Mouse (Mus musculus): Measurements from ENCODE around the gene Dock3. TPM values are rescaled to one million over a fixed set of nuclear protein-coding genes. Genes with fewer than 3 reads are reported as not detected.
A peak's percentile ranks its signal among the peaks of the same experiment; 100 is the strongest.

Gene Dock3
- polyA plus RNA-seq, 1 experiment, result 0.40 TPM

- Histone ChIP-seq H3K79me2 (ENCODE audit: control insufficient read depth, insufficient read depth) (peaks cover 22% of the 10 kb centered on the region), H3ac (ENCODE audit: control insufficient read depth, insufficient read length) (peak overlapping the region; percentile 59), H3K4me2 (ENCODE audit: low read depth) (peak overlapping the region; percentile 93), H3K36me3 (ENCODE audit: control insufficient read depth, insufficient read depth) (peaks cover 5% of the 10 kb centered on the region), H3K4me3 (peak overlapping the region; percentile 67), H3K27me3 (ENCODE audit: control insufficient read depth, insufficient read depth, insufficient read length) (no peaks in the 10 kb centered on the region)
- TF ChIP-seq SRF (IDR thresholded peaks at IDR 0.05; ENCODE audit: control insufficient read depth, insufficient read length, low read depth), result no peak
- TF ChIP-seq REST (IDR thresholded peaks at IDR 0.05; ENCODE audit: insufficient read depth, insufficient read length), result no peak
- TF ChIP-seq POLR2AphosphoS2 (IDR thresholded peaks at IDR 0.05; ENCODE audit: insufficient read length, low read depth), result no peak
- no peak for TF ChIP-seq TCF3 (IDR thresholded peaks at IDR 0.05; ENCODE audit: insufficient read length, low read depth)
- TF ChIP-seq MAX (IDR thresholded peaks at IDR 0.05; ENCODE audit: low read depth), result no peak
- TF ChIP-seq E2F4 (IDR thresholded peaks at IDR 0.05; ENCODE audit: insufficient read depth), result no peak
- no peak for TF ChIP-seq MYOG (IDR thresholded peaks at IDR 0.05; ENCODE audit: control insufficient read depth in 1 of 3, insufficient read depth in 1 of 3, insufficient read length in 2 of 3, low read depth in 2 of 3)
- TF ChIP-seq TCF12 (IDR thresholded peaks at IDR 0.05; ENCODE audit: insufficient read depth, poor library complexity, severe bottlenecking), result no peak
- no peak for TF ChIP-seq USF1 (IDR thresholded peaks at IDR 0.05; ENCODE audit: low read depth)
Observed at GRCm38 (mm10) chr9:106892552-106892875, 339.2 kb downstream of the Dock3 start.

GRCm38 (mm10) chr9:106891829-106892551, 339.7 kb downstream of the Dock3 start, which contains the start of gene Manf:
Manf (minus strand) TSS chr9:106891979.
- H3K36me3 ChIP-seq (ENCODE audit: control insufficient read depth, insufficient read depth), result peaks cover 5% of the 10 kb centered on the region
- TF ChIP-seq E2F4 (IDR thresholded peaks at IDR 0.05; ENCODE audit: insufficient read depth) (no peak), MAX (IDR thresholded peaks at IDR 0.05; ENCODE audit: low read depth) (peak; percentile 40), REST (IDR thresholded peaks at IDR 0.05; ENCODE audit: insufficient read depth, insufficient read length) (peak; percentile 31), POLR2AphosphoS2 (IDR thresholded peaks at IDR 0.05; ENCODE audit: insufficient read length, low read depth) (peak; percentile 92), MYOG (IDR thresholded peaks at IDR 0.05; ENCODE audit: control insufficient read depth in 1 of 3, insufficient read depth in 1 of 3, insufficient read length in 2 of 3, low read depth in 2 of 3) (no peak), USF1 (IDR thresholded peaks at IDR 0.05; ENCODE audit: low read depth) (peak; percentile 78), TCF12 (IDR thresholded peaks at IDR 0.05; ENCODE audit: insufficient read depth, poor library complexity, severe bottlenecking) (no peak), POLR2A (IDR thresholded peaks at IDR 0.05; ENCODE audit: insufficient read length, low read depth) (peak; percentile 98), TCF3 (IDR thresholded peaks at IDR 0.05; ENCODE audit: insufficient read length, low read depth) (no peak), CEBPB (IDR thresholded peaks at IDR 0.05; ENCODE audit: insufficient read depth, poor library complexity, severe bottlenecking) (no peak), SRF (IDR thresholded peaks at IDR 0.05; ENCODE audit: control insufficient read depth, insufficient read length, low read depth) (no peak), MYOD1 (IDR thresholded peaks at IDR 0.05; ENCODE audit: control insufficient read depth in 1 of 3, insufficient read length in 2 of 3, low read depth in 2 of 3) (peak in 2 of 3 experiments; percentile 18 to 47)
- H3K4me3 ChIP-seq, result peak within 1 kb of the TSS; percentile 67
- peak within 1 kb of the TSS; percentile 59 for H3ac ChIP-seq (ENCODE audit: control insufficient read depth, insufficient read length)
- H3K4me2 ChIP-seq (ENCODE audit: low read depth), result peak within 1 kb of the TSS; percentile 93
- H3K79me2 ChIP-seq (ENCODE audit: control insufficient read depth, insufficient read depth), result peaks cover 22% of the 10 kb centered on the region
- H3K27me3 ChIP-seq (ENCODE audit: control insufficient read depth, insufficient read depth, insufficient read length), result no peaks in the 10 kb centered on the region

GRCm38 (mm10) chr9:106891341-106891741, 340.4 kb downstream of the Dock3 start:
- Histone ChIP-seq H3K79me2 (ENCODE audit: control insufficient read depth, insufficient read depth) (peaks cover 22% of the 10 kb centered on the region), H3K4me2 (ENCODE audit: low read depth) (peak overlapping the region; percentile 81), H3K36me3 (ENCODE audit: control insufficient read depth, insufficient read depth) (peaks cover 5% of the 10 kb centered on the region), H3K27me3 (ENCODE audit: control insufficient read depth, insufficient read depth, insufficient read length) (no peaks in the 10 kb centered on the region), H3K4me3 (peak overlapping the region; percentile 67), H3ac (ENCODE audit: control insufficient read depth, insufficient read length) (peak overlapping the region; percentile 59)
- no peak for TF ChIP-seq USF1 (IDR thresholded peaks at IDR 0.05; ENCODE audit: low read depth)
- no peak for TF ChIP-seq POLR2A (IDR thresholded peaks at IDR 0.05; ENCODE audit: insufficient read length, low read depth)
- no peak for TF ChIP-seq MAX (IDR thresholded peaks at IDR 0.05; ENCODE audit: low read depth)
- TF ChIP-seq MYOD1 (IDR thresholded peaks at IDR 0.05; ENCODE audit: control insufficient read depth in 1 of 3, insufficient read length in 2 of 3, low read depth in 2 of 3), result no peak
- TF ChIP-seq CEBPB (IDR thresholded peaks at IDR 0.05; ENCODE audit: insufficient read depth, poor library complexity, severe bottlenecking), result no peak
- no peak for TF ChIP-seq REST (IDR thresholded peaks at IDR 0.05; ENCODE audit: insufficient read depth, insufficient read length)
- no peak for TF ChIP-seq E2F4 (IDR thresholded peaks at IDR 0.05; ENCODE audit: insufficient read depth)
- no peak for TF ChIP-seq SRF (IDR thresholded peaks at IDR 0.05; ENCODE audit: control insufficient read depth, insufficient read length, low read depth)
- no peak for TF ChIP-seq TCF3 (IDR thresholded peaks at IDR 0.05; ENCODE audit: insufficient read length, low read depth)
- no peak for TF ChIP-seq TCF12 (IDR thresholded peaks at IDR 0.05; ENCODE audit: insufficient read depth, poor library complexity, severe bottlenecking)
- no peak for TF ChIP-seq MYOG (IDR thresholded peaks at IDR 0.05; ENCODE audit: control insufficient read depth in 1 of 3, insufficient read depth in 1 of 3, insufficient read length in 2 of 3, low read depth in 2 of 3)
- TF ChIP-seq POLR2AphosphoS2 (IDR thresholded peaks at IDR 0.05; ENCODE audit: insufficient read length, low read depth), result no peak

- Histone ChIP-seq H3K36me3 (ENCODE audit: control insufficient read depth, insufficient read depth) (peaks cover 5% of the 10 kb centered on the region), H3K4me2 (ENCODE audit: low read depth) (peak overlapping the region; percentile 81), H3K27me3 (ENCODE audit: control insufficient read depth, insufficient read depth, insufficient read length) (no peaks in the 10 kb centered on the region), H3K4me3 (peak overlapping the region; percentile 67), H3K79me2 (ENCODE audit: control insufficient read depth, insufficient read depth) (peaks cover 25% of the 10 kb centered on the region), H3ac (ENCODE audit: control insufficient read depth, insufficient read length) (peak overlapping the region; percentile 59)
- no peak for TF ChIP-seq SRF (IDR thresholded peaks at IDR 0.05; ENCODE audit: control insufficient read depth, insufficient read length, low read depth)
- TF ChIP-seq USF1 (IDR thresholded peaks at IDR 0.05; ENCODE audit: low read depth), result no peak
- TF ChIP-seq MAX (IDR thresholded peaks at IDR 0.05; ENCODE audit: low read depth), result no peak
- no peak for TF ChIP-seq POLR2A (IDR thresholded peaks at IDR 0.05; ENCODE audit: insufficient read length, low read depth)
- TF ChIP-seq MYOG (IDR thresholded peaks at IDR 0.05; ENCODE audit: control insufficient read depth in 1 of 3, insufficient read depth in 1 of 3, insufficient read length in 2 of 3, low read depth in 2 of 3), result no peak
Observed at GRCm38 (mm10) chr9:106890496-106891240, 341.0 kb downstream of the Dock3 start.
